Mouse (Mus musculus) urinary bladder, adult 2 months (tissue): ENCODE data around the gene Arid5a. TPM values are rescaled to one million over a fixed set of nuclear protein-coding genes. Genes with fewer than 3 reads are reported as not detected.

Experiments used
- DNase-seq: peaks from one replicate; pipeline ENCODE4 v3.0.0; 2022; ENCODE audit warnings: low spot score
- polyA plus RNA-seq: library from polyadenylated mRNA; depleted of rRNA; stranded (reverse); fragments of >200 nt; gene quantifications from 2 replicates; pipeline ENCODE4 v1.2.3, GENCODE M21; 2012

Arid5a gene
- polyA plus RNA-seq, 1 experiment, result 8.1 TPM

- no peak for DNase-seq
Observed at GRCm38 (mm10) chr1:36294402-36294801, 13.1 kb upstream of the Arid5a start.

- no peak for DNase-seq
Observed at GRCm38 (mm10) chr1:36296466-36297149, 10.9 kb upstream of the Arid5a start.

- DNase-seq, result no peak
Observed at GRCm38 (mm10) chr1:36298107-36298506, 9.4 kb upstream of the Arid5a start.

- no peak for DNase-seq
Observed at GRCm38 (mm10) chr1:36299126-36299525, 8.4 kb upstream of the Arid5a start.

GRCm38 (mm10) chr1:36299676-36300075, 7.9 kb upstream of the Arid5a start:
- DNase-seq, result no peak

- no peak for DNase-seq
Observed at GRCm38 (mm10) chr1:36300486-36300885, 7.0 kb upstream of the Arid5a start.

GRCm38 (mm10) chr1:36302273-36302672, 5.3 kb upstream of the Arid5a start:
- DNase-seq, result no peak

- DNase-seq, result no peak
Observed at GRCm38 (mm10) chr1:36302957-36303356, 4.6 kb upstream of the Arid5a start.

- peak; percentile 47 for DNase-seq
Observed at GRCm38 (mm10) chr1:36303381-36304320, 3.9 kb upstream of the Arid5a start.

- DNase-seq, result no peak
Observed at GRCm38 (mm10) chr1:36304764-36305163, 2.8 kb upstream of the Arid5a start.

- DNase-seq, result no peak
Observed at GRCm38 (mm10) chr1:36306120-36306519, 1.4 kb upstream of the Arid5a start.

GRCm38 (mm10) chr1:36307121-36307494, 425 bp upstream of the Arid5a start:
- DNase-seq, result no peak

- DNase-seq, result no peak
Observed at GRCm38 (mm10) chr1:36308451-36308901, 943 bp downstream of the Arid5a start.

GRCm38 (mm10) chr1:36308966-36309475, 1.5 kb downstream of the Arid5a start:
- no peak for DNase-seq

- no peak for DNase-seq
Observed at GRCm38 (mm10) chr1:36309498-36309901, 2.0 kb downstream of the Arid5a start.

GRCm38 (mm10) chr1:36314959-36315775, 7.6 kb downstream of the Arid5a start:
- DNase-seq, result no peak

GRCm38 (mm10) chr1:36315776-36316100, 8.2 kb downstream of the Arid5a start:
- DNase-seq, result no peak

GRCm38 (mm10) chr1:36321164-36321563, 13.6 kb downstream of the Arid5a start:
- DNase-seq, result no peak

- DNase-seq, result no peak
Observed at GRCm38 (mm10) chr1:36321829-36322573, 14.5 kb downstream of the Arid5a start.

- no peak for DNase-seq
Observed at GRCm38 (mm10) chr1:36323076-36323475, 15.5 kb downstream of the Arid5a start.

GRCm38 (mm10) chr1:36323746-36324448, 16.4 kb downstream of the Arid5a start:
- DNase-seq, result no peak
